Mouse (Mus musculus) MEL (cell line): ENCODE measurements around the gene Desi2.

Experiments used
- CTCF ChIP-seq, 3 experiments: IDR thresholded peaks in 2 of 3; conservative IDR thresholded peaks in 1 of 3; 2 replicates each; pipeline ENCODE4 v1.5.1; 2011 to 2012; ENCODE audit warnings: low read length in 3 of 3, low read depth in 2 of 3, mild to moderate bottlenecking in 2 of 3, improper control_type of control experiment in 1 of 3, inconsistent platforms in 1 of 3, mixed read lengths in 1 of 3, moderate library complexity in 1 of 3; ENCODE audit not compliant: control insufficient read depth in 1 of 3, insufficient read depth in 1 of 3, poor library complexity in 1 of 3, severe bottlenecking in 1 of 3
- EP300 ChIP-seq, 2 experiments: IDR thresholded peaks; 2 replicates each; pipeline ENCODE4 v1.6.1; 2011; ENCODE audit warnings: improper control_type of control experiment in 2 of 2, low read length in 2 of 2, low read depth in 1 of 2, mild to moderate bottlenecking in 1 of 2
- MAZ ChIP-seq: IDR thresholded peaks from 2 replicates; pipeline ENCODE4 v1.6.1; 2012; ENCODE audit warnings: low read depth, mild to moderate bottlenecking, inconsistent platforms, low read length, improper control_type of control experiment
- POLR2A ChIP-seq, 2 experiments: IDR thresholded peaks; 2 replicates each; pipeline ENCODE4 v1.6.1; 2011 to 2012; ENCODE audit warnings: low read length in 2 of 2, mild to moderate bottlenecking in 2 of 2, control low read depth in 1 of 2, improper control_type of control experiment in 1 of 2, low read depth in 1 of 2, moderate library complexity in 1 of 2; ENCODE audit not compliant: control insufficient read depth in 1 of 2, insufficient read depth in 1 of 2, poor library complexity in 1 of 2

DNA sequence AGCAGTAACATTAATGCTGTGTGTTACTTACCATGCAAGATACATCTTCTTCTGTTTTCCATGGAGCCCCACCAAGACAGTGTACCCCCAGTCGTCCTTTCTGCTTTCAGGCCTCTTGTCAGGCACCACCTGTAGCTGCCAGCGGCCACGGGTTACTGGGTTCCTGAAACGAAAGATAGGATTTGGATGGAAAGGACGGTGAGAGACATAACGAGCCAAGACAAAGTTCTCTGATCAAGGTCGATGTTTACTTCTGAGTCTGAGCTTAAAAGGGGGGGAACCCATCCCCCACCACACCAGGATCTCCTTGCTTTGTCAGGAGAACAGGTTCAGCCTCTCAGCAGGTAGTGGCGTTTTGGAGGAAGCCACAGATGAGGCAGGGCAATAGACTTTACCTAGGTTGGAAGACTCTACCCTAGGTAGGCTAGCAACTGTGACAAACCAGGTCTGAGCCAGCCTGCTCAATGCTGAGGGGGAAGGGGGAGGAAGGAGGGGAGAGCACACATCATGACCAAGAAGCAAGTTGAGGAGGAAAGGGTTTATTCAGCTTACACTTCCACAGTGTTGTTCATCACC lies 100.5 kb downstream of the Desi2 start:
- TF ChIP-seq POLR2A (IDR thresholded peaks at IDR 0.05; ENCODE audit: control insufficient read depth in 1 of 2, insufficient read depth in 1 of 2, low read depth in 1 of 2, low read length in 2 of 2, poor library complexity in 1 of 2): no peak
- TF ChIP-seq EP300 (IDR thresholded peaks at IDR 0.05; ENCODE audit: low read depth in 1 of 2, low read length in 2 of 2): no peak
- no peak for TF ChIP-seq CTCF (IDR thresholded peaks at IDR 0.05 in 2 of 3, conservative IDR thresholded peaks at IDR 0.05 in 1 of 3; ENCODE audit: control insufficient read depth in 1 of 3, insufficient read depth in 1 of 3, low read depth in 2 of 3, low read length in 3 of 3, poor library complexity in 1 of 3, severe bottlenecking in 1 of 3)
- TF ChIP-seq MAZ: no peak
